Comparison of ENCODE assay signal across 11 mouse cellular contexts in the genomic region with DNA sequence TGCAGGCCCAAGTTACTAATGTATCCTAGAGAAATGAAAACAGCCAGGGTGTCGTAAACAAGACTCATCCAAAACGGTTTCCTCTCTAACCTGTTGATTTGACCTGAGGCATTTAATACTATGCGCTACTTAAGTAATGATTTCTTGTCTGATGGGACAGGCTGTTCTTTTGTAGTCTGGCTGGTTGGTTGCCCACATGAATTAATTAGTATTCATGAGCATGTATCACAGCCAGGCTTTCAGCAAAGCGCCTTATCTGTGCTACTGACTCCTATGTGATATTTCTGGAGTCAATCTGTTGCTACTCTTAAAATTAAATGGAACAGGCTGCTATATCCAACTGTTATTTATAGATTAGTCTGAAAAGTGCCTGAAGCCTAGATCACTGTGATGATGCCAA.
DNase-seq lines count a peak whose midpoint lies in the region; ATAC-seq lines count a peak whose summit lies in the region.
"Had no signal": no experiment of that assay in that cellular context is flagged by ENCODE, and none has a peak within 500 bp of the region (broad histone marks: within the 10 kb centered on the region; RNA-seq: fewer than 3 reads in every experiment).

No protein-coding gene starts in this region.

- H3K27me3 ChIP-seq in neural tube, embryonic 15.5 days (replicated peaks) = no peaks in the 10 kb centered on the region

- H3K27ac ChIP-seq in neural tube, embryonic 15.5 days (replicated peaks) = 0 out of 2 replicates have a peak overlapping the region, but pooled peaks have one; percentile 52

- peaks cover 24% of the 10 kb centered on the region for H3K4me1 ChIP-seq in neural tube, embryonic 15.5 days

- H3K9me3 ChIP-seq in neural tube, embryonic 15.5 days (replicated peaks) = no peaks in the 10 kb centered on the region

- H3K36me3 ChIP-seq in neural tube, embryonic 15.5 days = peaks cover 3% of the 10 kb centered on the region; the same call in 1 of the 2 replicates

- no peak for DNase-seq in cerebellum, postnatal 25 days
- DNase-seq in layer of hippocampus, adult 11-12 months (ENCODE audit: low spot score) = peak; percentile 64
- no peak for DNase-seq in layer of hippocampus, postnatal 10 days (ENCODE audit: low spot score in 2 of 2)
- DNase-seq in layer of hippocampus, adult 8-10 months (ENCODE audit: low spot score in 2 of 2) = peak; percentile 60 to 70
- no peak for DNase-seq in ovary, postnatal 14 days (ENCODE audit: low spot score)
- DNase-seq in urinary bladder, postnatal 4 days (ENCODE audit: low spot score in 2 of 2) = no peak
- DNase-seq: gastrocnemius, postnatal 10 days; kidney, postnatal 36 days; lung, adult 18-20 months had no signal

- peak; percentile 41; the same call in 1 of the 2 replicates for ATAC-seq in cerebellum, adult (ENCODE audit: insufficient number of reproducible peaks, low FRiP score, low TSS enrichment)
- peak; percentile 29; the same call in 1 of the 2 replicates for ATAC-seq in neural tube, embryonic 15.5 days (ENCODE audit: low FRiP score)

- H3K4me2 ChIP-seq in neural tube, embryonic 15.5 days = no peak overlapping the region

- no peak overlapping the region for H3K4me3 ChIP-seq in neural tube, embryonic 15.5 days (replicated peaks)

- WGBS in neural tube, embryonic 15.5 days = 33% methylated on average over 4 of the region's 4 CpGs

- H3K9ac ChIP-seq in neural tube, embryonic 15.5 days (replicated peaks) = no peak overlapping the region

Comparison
In these comparisons a context has a peak if more than half of its experiments do, and no peak if none do; other contexts are left out.
1. DNase-seq: peak in layer of hippocampus, adult 11-12 months (single experiment) and layer of hippocampus, adult 8-10 months (2 of 2); none in cerebellum, postnatal 25 days (0 of 2), layer of hippocampus, postnatal 10 days (0 of 2), ovary, postnatal 14 days (single experiment) and urinary bladder, postnatal 4 days (0 of 2).